Comparison of ENCODE assay signal across 8 mouse cellular contexts in the genomic region with DNA sequence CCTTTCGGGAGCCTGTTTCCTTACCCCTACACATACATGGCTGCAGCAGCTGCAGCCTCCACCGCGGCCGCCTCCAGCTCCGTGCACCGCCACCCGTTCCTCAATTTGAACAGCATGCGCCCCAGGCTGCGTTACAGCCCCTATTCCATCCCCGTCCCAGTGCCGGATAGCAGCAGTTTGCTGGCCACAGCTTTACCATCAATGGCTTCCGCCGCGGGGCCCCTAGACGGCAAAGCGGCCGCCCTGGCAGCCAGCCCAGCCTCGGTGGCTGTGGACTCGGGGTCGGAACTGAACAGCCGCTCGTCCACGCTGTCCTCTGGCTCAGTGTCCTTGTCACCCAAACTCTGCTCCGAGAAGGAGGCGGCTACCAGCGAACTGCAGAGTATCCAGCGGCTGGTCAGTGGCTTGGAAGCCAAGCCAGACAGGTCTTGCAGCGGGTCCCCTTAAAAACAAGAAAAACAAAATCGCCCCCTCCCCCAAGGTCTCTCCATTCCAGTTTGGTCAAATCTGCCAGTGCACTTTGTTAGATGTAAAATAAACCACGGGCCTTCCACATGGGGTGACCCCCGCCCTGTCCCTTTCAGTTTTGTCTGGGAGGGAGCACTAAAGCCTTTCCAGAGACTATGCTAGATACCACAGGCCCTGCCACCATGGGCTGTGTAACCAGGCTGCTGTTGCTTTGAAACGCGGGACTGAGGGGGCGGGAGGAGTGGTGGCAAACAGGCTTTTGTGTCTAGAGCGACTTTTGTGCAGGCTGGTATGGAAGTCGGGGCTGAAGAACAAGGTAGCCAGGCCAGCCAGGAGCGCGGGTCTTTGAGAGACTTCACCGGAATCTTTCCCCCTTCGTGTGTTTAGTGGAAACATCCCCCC. TPM values are rescaled to one million over a fixed set of nuclear protein-coding genes. Genes with fewer than 3 reads are reported as not detected.
A peak's percentile ranks its signal among the peaks of the same experiment; 100 is the strongest.
DNase-seq lines count a peak whose midpoint lies in the region; ATAC-seq and TF ChIP-seq lines count a peak whose summit lies in the region.
"Had no signal": no experiment of that assay in that cellular context is flagged by ENCODE, and none has a peak within 500 bp of the region (broad histone marks: within the 10 kb centered on the region; RNA-seq: fewer than 3 reads in every experiment).

No protein-coding gene starts in this region.

- WGBS in lung, embryonic 14.5 days: 9% methylated on average over 40 of the region's 40 CpGs
- WGBS in intestine, embryonic 16.5 days: 50% methylated on average over 40 of the region's 40 CpGs

- H3K36me3 ChIP-seq in lung, embryonic 14.5 days (ENCODE audit: insufficient read depth): peaks cover 60% of the 10 kb centered on the region
- H3K36me3 ChIP-seq in intestine, embryonic 16.5 days (ENCODE audit: control insufficient read depth, insufficient read depth, low read length): peaks cover 10% of the 10 kb centered on the region

- no peaks in the 10 kb centered on the region for H3K9me3 ChIP-seq in lung, embryonic 14.5 days (ENCODE audit: low read depth, low read length)
- H3K9me3 ChIP-seq in intestine, embryonic 16.5 days (ENCODE audit: control insufficient read depth, low read length): no peaks in the 10 kb centered on the region

- H3K27ac ChIP-seq in lung, embryonic 14.5 days (ENCODE audit: low read depth): peak overlapping the region; percentile 89
- H3K27ac ChIP-seq in intestine, embryonic 16.5 days (ENCODE audit: low read length): peak overlapping the region; percentile 24; the same call in 1 of the 2 replicates

- peaks cover 62% of the 10 kb centered on the region for H3K27me3 ChIP-seq in lung, embryonic 14.5 days (ENCODE audit: insufficient read depth, low read length)
- H3K27me3 ChIP-seq in intestine, embryonic 16.5 days (replicated peaks; ENCODE audit: control insufficient read depth, insufficient read depth, low read length): peaks cover 11% of the 10 kb centered on the region; the same call in 1 of the 2 replicates

- H3K4me3 ChIP-seq in lung, embryonic 14.5 days (ENCODE audit: low read depth, low read length): peak overlapping the region; percentile 44
- peak overlapping the region; percentile 20 for H3K4me3 ChIP-seq in intestine, embryonic 16.5 days (ENCODE audit: low read length)

- peaks cover 25% of the 10 kb centered on the region for H3K4me1 ChIP-seq in lung, embryonic 14.5 days (ENCODE audit: insufficient read depth)
- peaks cover 30% of the 10 kb centered on the region for H3K4me1 ChIP-seq in intestine, embryonic 16.5 days (ENCODE audit: control insufficient read depth, insufficient read depth, low read length)

- TF ChIP-seq POLR2A in brain, embryonic 14.5 days (IDR thresholded peaks at IDR 0.05; ENCODE audit: borderline replicate concordance, extremely low read depth, insufficient read depth, insufficient read length, poor library complexity, severe bottlenecking): no peak

- no peak for ATAC-seq in lung, embryonic 14.5 days (ENCODE audit: insufficient read depth)
- ATAC-seq in intestine, embryonic 16.5 days: no peak
- no peak for ATAC-seq in erythroid progenitor cell, adult 5-6 weeks (replicated peaks; ENCODE audit: low FRiP score, poor library complexity, severe bottlenecking)
- ATAC-seq: forebrain, postnatal 0 days had no signal

- peak overlapping the region; percentile 54 for H3K9ac ChIP-seq in lung, embryonic 14.5 days
- peak overlapping the region; percentile 25 for H3K9ac ChIP-seq in intestine, embryonic 16.5 days (ENCODE audit: low read depth, low read length)
- H3K9ac ChIP-seq: forebrain, postnatal 0 days had no signal

- peak overlapping the region; percentile 78 for H3K4me2 ChIP-seq in lung, embryonic 14.5 days
- H3K4me2 ChIP-seq in intestine, embryonic 16.5 days (ENCODE audit: low read depth, low read length): peak overlapping the region; percentile 14; the same call in 1 of the 2 replicates

- peak; percentile 87 for DNase-seq in lung, embryonic 14.5 days
- no peak for DNase-seq in lung, postnatal 25 days (ENCODE audit: low spot score)
- peak; percentile 36 for DNase-seq in brain, embryonic 14.5 days (ENCODE audit: low read depth)
- peak; percentile 73 to 84 for DNase-seq in lung, postnatal 4 days
- DNase-seq in right cerebral cortex, postnatal 10 days (ENCODE audit: low spot score in 2 of 2): no peak
- DNase-seq: forebrain, postnatal 0 days had no signal

- TF ChIP-seq CTCF in lung, embryonic 14.5 days (IDR thresholded peaks at IDR 0.05; ENCODE audit: low read depth): no peak
- TF ChIP-seq CTCF in brain, embryonic 14.5 days (IDR thresholded peaks at IDR 0.05; ENCODE audit: borderline replicate concordance, extremely low read depth, insufficient read depth, insufficient read length): no peak

RNA-seq across cellular contexts. Expression of gene Tbx3, which starts 12.4 kb away (rescaled TPM):
- 82.1 and 84.8 TPM in 2 replicates for polyA plus RNA-seq in lung, embryonic 14.5 days (2014; fragmentation: Nextera tagmentation; extraction: Ambion mirVana)
- 1.0 and 3.0 TPM in 2 replicates for polyA plus RNA-seq in brain, embryonic 14.5 days (2012; rRNA removed)
- polyA plus RNA-seq in intestine, embryonic 16.5 days (2015; fragmentation: Nextera tagmentation; extraction: Ambion mirVana): 37.5 and 44.6 TPM in 2 replicates
- total RNA-seq in erythroid progenitor cell, adult 5-6 weeks (2015; ENCODE audit: low replicate concordance): not detected in 2 replicates
- not detected in 2 replicates for total RNA-seq in erythroid progenitor cell, adult 5-6 weeks (2017; ENCODE audit: low replicate concordance)

Comparison
In these comparisons a context has a peak if more than half of its experiments do, and no peak if none do; other contexts are left out.
1. DNase-seq: peak in lung, embryonic 14.5 days (single experiment), brain, embryonic 14.5 days (single experiment) and lung, postnatal 4 days (2 of 2); none in lung, postnatal 25 days (single experiment) and right cerebral cortex, postnatal 10 days (0 of 2).